Mouse (Mus musculus) small intestine, adult 2 months (tissue): Measurements from ENCODE around the gene Sco2.

Experiments
- CTCF ChIP-seq: fragments of 200-500 bp; IDR thresholded peaks from 2 replicates; pipeline ENCODE4 v1.5.1; 2012; ENCODE audit warnings: low read depth, mild to moderate bottlenecking, control low read depth, inconsistent platforms, low read length, moderate library complexity, mixed read lengths; ENCODE audit not compliant: insufficient replicate concordance, insufficient read length; ENCODE audit errors: extremely low read depth
- POLR2A ChIP-seq: fragments of 200-500 bp; IDR thresholded peaks from 2 replicates; pipeline ENCODE4 v1.6.1; 2012; ENCODE audit warnings: low read depth, mild to moderate bottlenecking, control low read depth, inconsistent platforms, low read length, moderate library complexity

- TF ChIP-seq CTCF: no peak
- no peak; the same call in 1 of the 2 replicates for TF ChIP-seq POLR2A
Measured at GRCm38 (mm10) chr15:89377938-89378828, 4.5 kb upstream of the Sco2 start.
